Mouse (Mus musculus): ENCODE measurements around the gene Rarg. TPM values are rescaled to one million over a fixed set of nuclear protein-coding genes. Genes with fewer than 3 reads are reported as not detected.
"Not testable (repeated sequence)": the region's sequence is repeated elsewhere in the genome, so short reads cannot be mapped to it uniquely, and the experiment has no call there.

Gene Rarg
- polyA plus RNA-seq, 1 experiment from 2014 or later: 6.2 TPM

GRCm38 (mm10) chr15:102230408-102231321 lies 26.7 kb downstream of the Rarg start:
- ATAC-seq (ENCODE audit: low FRiP score) (no peak), DNase-seq (ENCODE audit: low spot score) (no peak)
- Histone ChIP-seq H3K4me1 (replicated peaks; ENCODE audit: control insufficient read depth, insufficient read depth, low read length) (no peaks in the 10 kb centered on the region), H3K36me3 (replicated peaks; ENCODE audit: control insufficient read depth, insufficient read depth) (no peaks in the 10 kb centered on the region), H3K4me2 (replicated peaks) (no peak overlapping the region), H3K9me3 (ENCODE audit: control insufficient read depth, low read length) (no peaks in the 10 kb centered on the region), H3K27ac (no peak overlapping the region), H3K9ac (no peak overlapping the region), H3K27me3 (ENCODE audit: control insufficient read depth, insufficient read depth, low read length) (no peaks in the 10 kb centered on the region), H3K4me3 (replicated peaks; ENCODE audit: low read length) (no peak overlapping the region)
- WGBS: 82% methylated on average over 17 of the region's 17 CpGs

- H3K9ac ChIP-seq; ATAC-seq (ENCODE audit: low FRiP score); H3K4me3 ChIP-seq (replicated peaks; ENCODE audit: low read length); H3K4me1 ChIP-seq (replicated peaks; ENCODE audit: control insufficient read depth, insufficient read depth, low read length); H3K9me3 ChIP-seq (ENCODE audit: control insufficient read depth, low read length); DNase-seq (ENCODE audit: low spot score); H3K27ac ChIP-seq; H3K36me3 ChIP-seq (replicated peaks; ENCODE audit: control insufficient read depth, insufficient read depth); H3K4me2 ChIP-seq (replicated peaks): not testable (repeated sequence)
- 71% methylated on average over 6 of the region's 6 CpGs for WGBS
- H3K27me3 ChIP-seq (ENCODE audit: control insufficient read depth, insufficient read depth, low read length): peaks cover 24% of the 10 kb centered on the region
Observed at GRCm38 (mm10) chr15:102225619-102226018, 31.7 kb downstream of the Rarg start.

GRCm38 (mm10) chr15:102224992-102225617 lies 32.2 kb downstream of the Rarg start:
- H3K36me3 ChIP-seq (replicated peaks; ENCODE audit: control insufficient read depth, insufficient read depth): no peaks in the 10 kb centered on the region
- 0 out of 2 replicates have a peak overlapping the region, but pooled peaks have one; percentile 39 for H3K9ac ChIP-seq
- H3K4me2 ChIP-seq (replicated peaks): peak overlapping the region; percentile 66
- no peak overlapping the region for H3K27ac ChIP-seq
- H3K27me3 ChIP-seq (ENCODE audit: control insufficient read depth, insufficient read depth, low read length): peaks cover 24% of the 10 kb centered on the region
- no peaks in the 10 kb centered on the region for H3K4me1 ChIP-seq (replicated peaks; ENCODE audit: control insufficient read depth, insufficient read depth, low read length)
- no peaks in the 10 kb centered on the region for H3K9me3 ChIP-seq (ENCODE audit: control insufficient read depth, low read length)
- ATAC-seq (ENCODE audit: low FRiP score) (no peak), DNase-seq (ENCODE audit: low spot score) (no peak)
- WGBS: 24% methylated on average over 20 of the region's 21 CpGs
- H3K4me3 ChIP-seq (replicated peaks; ENCODE audit: low read length): peak overlapping the region; percentile 33

GRCm38 (mm10) chr15:102224186-102224991 lies 32.9 kb downstream of the Rarg start:
- Histone ChIP-seq H3K9me3 (ENCODE audit: control insufficient read depth, low read length) (no peaks in the 10 kb centered on the region), H3K4me3 (replicated peaks; ENCODE audit: low read length) (peak overlapping the region; percentile 33), H3K36me3 (replicated peaks; ENCODE audit: control insufficient read depth, insufficient read depth) (no peaks in the 10 kb centered on the region), H3K4me2 (replicated peaks) (peak overlapping the region; percentile 66), H3K4me1 (replicated peaks; ENCODE audit: control insufficient read depth, insufficient read depth, low read length) (no peaks in the 10 kb centered on the region), H3K27ac (no peak overlapping the region), H3K27me3 (ENCODE audit: control insufficient read depth, insufficient read depth, low read length) (peaks cover 24% of the 10 kb centered on the region), H3K9ac (peak overlapping the region; percentile 39; the same call in 1 of the 2 replicates)
- 5% methylated on average over 42 of the region's 43 CpGs for WGBS
- ATAC-seq (ENCODE audit: low FRiP score) (peak; percentile 83), DNase-seq (ENCODE audit: low spot score) (peak; percentile 77)

- Histone ChIP-seq H3K4me1 (replicated peaks; ENCODE audit: control insufficient read depth, insufficient read depth, low read length) (no peaks in the 10 kb centered on the region), H3K27me3 (ENCODE audit: control insufficient read depth, insufficient read depth, low read length) (peaks cover 24% of the 10 kb centered on the region), H3K4me2 (replicated peaks) (no peak overlapping the region), H3K4me3 (replicated peaks; ENCODE audit: low read length) (no peak overlapping the region), H3K36me3 (replicated peaks; ENCODE audit: control insufficient read depth, insufficient read depth) (no peaks in the 10 kb centered on the region), H3K27ac (no peak overlapping the region), H3K9me3 (ENCODE audit: control insufficient read depth, low read length) (no peaks in the 10 kb centered on the region), H3K9ac (no peak overlapping the region)
- WGBS: 61% methylated on average over 10 of the region's 10 CpGs
- ATAC-seq (ENCODE audit: low FRiP score) (no peak), DNase-seq (ENCODE audit: low spot score) (no peak)
Observed at GRCm38 (mm10) chr15:102222386-102222785, 34.9 kb downstream of the Rarg start.

GRCm38 (mm10) chr15:102217325-102217724 lies 40.0 kb downstream of the Rarg start:
- Histone ChIP-seq H3K4me1 (replicated peaks; ENCODE audit: control insufficient read depth, insufficient read depth, low read length) (no peaks in the 10 kb centered on the region), H3K4me3 (replicated peaks; ENCODE audit: low read length) (no peak overlapping the region), H3K4me2 (replicated peaks) (no peak overlapping the region), H3K9ac (no peak overlapping the region), H3K27ac (no peak overlapping the region), H3K9me3 (ENCODE audit: control insufficient read depth, low read length) (no peaks in the 10 kb centered on the region), H3K27me3 (ENCODE audit: control insufficient read depth, insufficient read depth, low read length) (peaks cover 2% of the 10 kb centered on the region; the same call in 1 of the 2 replicates), H3K36me3 (replicated peaks; ENCODE audit: control insufficient read depth, insufficient read depth) (peaks cover 41% of the 10 kb centered on the region)
- WGBS: 90% methylated on average over 7 of the region's 7 CpGs
- ATAC-seq (ENCODE audit: low FRiP score) (peak; percentile 31; the same call in 1 of the 2 replicates), DNase-seq (ENCODE audit: low spot score) (no peak)

- peaks cover 47% of the 10 kb centered on the region for H3K36me3 ChIP-seq (replicated peaks; ENCODE audit: control insufficient read depth, insufficient read depth)
- ATAC-seq (ENCODE audit: low FRiP score) (peak; percentile 51; the same call in 1 of the 2 replicates), DNase-seq (ENCODE audit: low spot score) (no peak)
Observed at GRCm38 (mm10) chr15:102216459-102217228, 40.7 kb downstream of the Rarg start.

GRCm38 (mm10) chr15:102215624-102216023 lies 41.7 kb downstream of the Rarg start:
- peaks cover 55% of the 10 kb centered on the region for H3K36me3 ChIP-seq (replicated peaks; ENCODE audit: control insufficient read depth, insufficient read depth)
- no peak overlapping the region for H3K4me3 ChIP-seq (replicated peaks; ENCODE audit: low read length)
- H3K9ac ChIP-seq: no peak overlapping the region
- H3K27me3 ChIP-seq (ENCODE audit: control insufficient read depth, insufficient read depth, low read length): no peaks in the 10 kb centered on the region
- H3K9me3 ChIP-seq (ENCODE audit: control insufficient read depth, low read length): no peaks in the 10 kb centered on the region
- ATAC-seq (ENCODE audit: low FRiP score) (no peak), DNase-seq (ENCODE audit: low spot score) (no peak)
- H3K27ac ChIP-seq: no peak overlapping the region
- no peak overlapping the region for H3K4me2 ChIP-seq (replicated peaks)
- WGBS: 74% methylated on average over 6 of the region's 6 CpGs
- H3K4me1 ChIP-seq (replicated peaks; ENCODE audit: control insufficient read depth, insufficient read depth, low read length): no peaks in the 10 kb centered on the region

More at GRCm38 (mm10) chr15:102216459-102217228, 40.7 kb downstream of the Rarg start:
- H3K9me3 ChIP-seq (ENCODE audit: control insufficient read depth, low read length): no peaks in the 10 kb centered on the region
- H3K9ac ChIP-seq: no peak overlapping the region
- 82% methylated on average over 16 of the region's 16 CpGs for WGBS
- H3K4me1 ChIP-seq (replicated peaks; ENCODE audit: control insufficient read depth, insufficient read depth, low read length): no peaks in the 10 kb centered on the region
- no peak overlapping the region for H3K4me2 ChIP-seq (replicated peaks)
- H3K4me3 ChIP-seq (replicated peaks; ENCODE audit: low read length): no peak overlapping the region
- H3K27me3 ChIP-seq (ENCODE audit: control insufficient read depth, insufficient read depth, low read length): no peaks in the 10 kb centered on the region
- no peak overlapping the region for H3K27ac ChIP-seq
